Mouse (Mus musculus) limb, embryonic 14.5 days (tissue): Measurements from ENCODE around the gene Fbln1. TPM values are rescaled to one million over a fixed set of nuclear protein-coding genes. Genes with fewer than 3 reads are reported as not detected.

Experiments used
- ATAC-seq: fragments of 200-750 bp; cut with Nextera tagmentation; 2 replicates; pipeline ENCODE4 v1.8.0; 2017; ENCODE audit warnings: low read depth, moderate number of reproducible peaks, moderate TSS enrichment; ENCODE audit not compliant: low FRiP score
- DNase-seq: peaks from one replicate; pipeline ENCODE4 v3.0.0-alpha.2; 2015; ENCODE audit warnings: low spot score
- H3K27ac ChIP-seq: fragments of 300-500 bp; sonication (generic); replicated peaks from 2 replicates; pipeline ENCODE4 v1.5.1; 2014; ENCODE audit warnings: low read depth, mild to moderate bottlenecking, low read length, moderate library complexity, mixed read lengths
- H3K27me3 ChIP-seq: fragments of 300-500 bp; sonication (generic); 2 replicates; pipeline ENCODE4 v1.6.1; 2014; ENCODE audit warnings: low read length, mixed read lengths; ENCODE audit not compliant: control insufficient read depth, insufficient read depth
- H3K36me3 ChIP-seq: fragments of 300-500 bp; sonication (generic); 2 replicates; pipeline ENCODE4 v1.6.1; 2014; ENCODE audit warnings: mild to moderate bottlenecking, low read length, moderate library complexity, mixed read lengths; ENCODE audit not compliant: control insufficient read depth, insufficient read depth
- H3K4me1 ChIP-seq: fragments of 300-500 bp; sonication (generic); 2 replicates; pipeline ENCODE4 v1.6.1; 2014; ENCODE audit warnings: antibody characterized with exemption, low read length, mixed read lengths; ENCODE audit not compliant: control insufficient read depth, insufficient read depth
- H3K4me2 ChIP-seq: fragments of 300-500 bp; sonication (generic); replicated peaks from 2 replicates; pipeline ENCODE4 v1.6.1; 2014; ENCODE audit warnings: low read depth, mild to moderate bottlenecking, low read length, moderate library complexity; ENCODE audit not compliant: severe bottlenecking
- H3K4me3 ChIP-seq: fragments of 300-500 bp; sonication (generic); replicated peaks from 2 replicates; pipeline ENCODE4 v1.5.1; 2014; ENCODE audit warnings: low read length
- H3K9ac ChIP-seq: fragments of 300-500 bp; sonication (generic); 2 replicates; pipeline ENCODE4 v1.6.1; 2014; ENCODE audit warnings: mild to moderate bottlenecking, low read depth, low read length, moderate library complexity; ENCODE audit not compliant: severe bottlenecking
- H3K9me3 ChIP-seq: fragments of 300-500 bp; sonication (generic); 2 replicates; pipeline ENCODE4 v1.6.1; 2016; ENCODE audit warnings: low read length; ENCODE audit not compliant: control insufficient read depth
- POLR2A ChIP-seq: fragments of 200-500 bp; IDR thresholded peaks from 2 replicates; pipeline ENCODE4 v1.8.0; 2012; ENCODE audit warnings: inconsistent platforms, mild to moderate bottlenecking, moderate library complexity, borderline replicate concordance; ENCODE audit not compliant: insufficient read depth, insufficient read length; ENCODE audit errors: extremely low read depth
- whole genome bisulfite sequencing: fragments of 180-500 bp; shearing (Covaris S2); extraction: QIAGEN DNeasy Blood & Tissue Kit; methylation state at CpG from one replicate; pipeline ENCODE4 v1.1.7; 2014; 5-methylcytosine and 5-hydroxymethylcytosine counted together
- polyA plus RNA-seq, 2 experiments: library from polyadenylated mRNA; depleted of rRNA in 1 of 2; stranded (reverse) in 1 of 2; unstranded in 1 of 2; fragments of >200 nt; fragmentation: Nextera tagmentation in 1 of 2; extraction: Ambion mirVana in 1 of 2; gene quantifications; 2 replicates each; pipeline versions ENCODE4 v1.2.1 to v1.2.3; 2012 to 2014

The Fbln1 gene
- polyA plus RNA-seq, 2 experiments: 255 to 265 TPM

GRCm38 (mm10) chr15:85311058-85311657 is 105.4 kb downstream of the Fbln1 start:
- ATAC-seq (no peak), DNase-seq (no peak)
- Histone ChIP-seq H3K4me3 (no peak overlapping the region), H3K36me3 (no peaks in the 10 kb centered on the region), H3K4me1 (no peaks in the 10 kb centered on the region), H3K27me3 (no peaks in the 10 kb centered on the region), H3K9me3 (no peaks in the 10 kb centered on the region), H3K27ac (no peak overlapping the region), H3K9ac (no peak overlapping the region), H3K4me2 (no peak overlapping the region)
- 78% methylated on average over 10 of the region's 10 CpGs for WGBS
- no peak for TF ChIP-seq POLR2A

- peak; percentile 57; the same call in 1 of the 2 replicates for ATAC-seq
- peak; percentile 78 for DNase-seq
- Histone ChIP-seq H3K4me2 (no peak overlapping the region), H3K4me1 (no peaks in the 10 kb centered on the region), H3K9ac (no peak overlapping the region), H3K27ac (no peak overlapping the region), H3K36me3 (no peaks in the 10 kb centered on the region), H3K27me3 (no peaks in the 10 kb centered on the region), H3K4me3 (no peak overlapping the region), H3K9me3 (no peaks in the 10 kb centered on the region)
- 39% methylated on average over 12 of the region's 13 CpGs for WGBS
- TF ChIP-seq POLR2A: no peak
Measured at GRCm38 (mm10) chr15:85315378-85316025, 109.8 kb downstream of the Fbln1 start.

- Histone ChIP-seq H3K9ac (no peak overlapping the region), H3K27ac (no peak overlapping the region), H3K9me3 (no peaks in the 10 kb centered on the region), H3K4me2 (no peak overlapping the region), H3K27me3 (no peaks in the 10 kb centered on the region), H3K4me1 (no peaks in the 10 kb centered on the region), H3K36me3 (no peaks in the 10 kb centered on the region), H3K4me3 (no peak overlapping the region)
- TF ChIP-seq POLR2A: no peak
- 54% methylated on average over 14 of the region's 14 CpGs for WGBS
- DNase-seq (no peak), ATAC-seq (no peak)
Measured at GRCm38 (mm10) chr15:85316342-85317140, 110.8 kb downstream of the Fbln1 start.

DNA sequence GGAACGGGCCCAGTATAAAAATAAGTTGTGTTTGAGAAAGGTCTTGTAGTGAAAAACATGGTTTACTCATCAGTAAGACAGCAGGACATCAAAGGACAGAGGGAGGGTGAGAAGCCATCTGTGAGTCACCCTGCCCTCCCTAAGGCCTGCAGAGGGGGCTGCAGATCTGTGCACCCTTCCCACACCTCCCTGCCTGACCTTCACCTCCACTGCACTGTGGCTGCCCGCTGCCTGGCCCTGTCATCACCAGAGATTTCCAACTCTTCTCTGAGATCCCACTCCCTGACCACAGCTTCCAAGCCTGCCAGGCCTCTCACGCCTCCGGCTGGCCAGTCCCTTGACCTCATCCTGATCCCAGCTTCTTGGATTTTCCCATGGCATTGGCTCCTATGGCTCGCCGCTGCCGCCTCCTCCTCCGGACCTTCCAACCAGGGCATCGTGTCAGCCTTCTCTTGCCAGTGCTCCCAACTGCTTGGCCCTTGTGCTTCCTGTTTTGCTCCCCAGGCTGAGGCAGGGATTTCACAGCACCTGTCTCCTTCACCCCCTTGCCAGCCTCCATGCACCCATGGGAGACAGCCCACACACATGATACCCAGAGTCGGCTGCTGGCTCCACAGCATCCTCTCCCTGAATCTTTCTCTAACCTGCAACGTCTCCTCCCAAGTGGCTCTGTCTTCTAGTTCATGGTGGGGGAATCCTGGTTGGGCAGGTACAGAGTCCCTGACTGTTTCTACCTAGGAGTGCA is 114.3 kb downstream of the Fbln1 start:
- no peak overlapping the region for H3K4me3 ChIP-seq
- TF ChIP-seq POLR2A: no peak
- H3K4me1 ChIP-seq: no peaks in the 10 kb centered on the region
- no peak overlapping the region for H3K27ac ChIP-seq
- no peak for DNase-seq
- no peak for ATAC-seq
- H3K9me3 ChIP-seq: no peaks in the 10 kb centered on the region
- H3K9ac ChIP-seq: no peak overlapping the region
- no peaks in the 10 kb centered on the region for H3K27me3 ChIP-seq
- 76% methylated on average over 11 of the region's 11 CpGs for WGBS
- H3K4me2 ChIP-seq: no peak overlapping the region
- no peaks in the 10 kb centered on the region for H3K36me3 ChIP-seq

GRCm38 (mm10) chr15:85323214-85323613 is 117.5 kb downstream of the Fbln1 start:
- no peaks in the 10 kb centered on the region for H3K27me3 ChIP-seq
- H3K36me3 ChIP-seq: no peaks in the 10 kb centered on the region
- TF ChIP-seq POLR2A: no peak
- DNase-seq (no peak), ATAC-seq (no peak)
- H3K4me3 ChIP-seq: no peak overlapping the region
- no peak overlapping the region for H3K27ac ChIP-seq
- no peaks in the 10 kb centered on the region for H3K9me3 ChIP-seq
- WGBS: 88% methylated on average over 4 of the region's 4 CpGs
- H3K4me1 ChIP-seq: no peaks in the 10 kb centered on the region
- H3K9ac ChIP-seq: no peak overlapping the region
- no peak overlapping the region for H3K4me2 ChIP-seq
